Mouse (Mus musculus): Measurements from ENCODE around the gene 0610010F05Rik. TPM values are rescaled to one million over a fixed set of nuclear protein-coding genes. Genes with fewer than 3 reads are reported as not detected.

0610010F05Rik gene
- polyA plus RNA-seq (2012; rRNA removed): 3.9 and 4.1 TPM in 2 replicates

DNA sequence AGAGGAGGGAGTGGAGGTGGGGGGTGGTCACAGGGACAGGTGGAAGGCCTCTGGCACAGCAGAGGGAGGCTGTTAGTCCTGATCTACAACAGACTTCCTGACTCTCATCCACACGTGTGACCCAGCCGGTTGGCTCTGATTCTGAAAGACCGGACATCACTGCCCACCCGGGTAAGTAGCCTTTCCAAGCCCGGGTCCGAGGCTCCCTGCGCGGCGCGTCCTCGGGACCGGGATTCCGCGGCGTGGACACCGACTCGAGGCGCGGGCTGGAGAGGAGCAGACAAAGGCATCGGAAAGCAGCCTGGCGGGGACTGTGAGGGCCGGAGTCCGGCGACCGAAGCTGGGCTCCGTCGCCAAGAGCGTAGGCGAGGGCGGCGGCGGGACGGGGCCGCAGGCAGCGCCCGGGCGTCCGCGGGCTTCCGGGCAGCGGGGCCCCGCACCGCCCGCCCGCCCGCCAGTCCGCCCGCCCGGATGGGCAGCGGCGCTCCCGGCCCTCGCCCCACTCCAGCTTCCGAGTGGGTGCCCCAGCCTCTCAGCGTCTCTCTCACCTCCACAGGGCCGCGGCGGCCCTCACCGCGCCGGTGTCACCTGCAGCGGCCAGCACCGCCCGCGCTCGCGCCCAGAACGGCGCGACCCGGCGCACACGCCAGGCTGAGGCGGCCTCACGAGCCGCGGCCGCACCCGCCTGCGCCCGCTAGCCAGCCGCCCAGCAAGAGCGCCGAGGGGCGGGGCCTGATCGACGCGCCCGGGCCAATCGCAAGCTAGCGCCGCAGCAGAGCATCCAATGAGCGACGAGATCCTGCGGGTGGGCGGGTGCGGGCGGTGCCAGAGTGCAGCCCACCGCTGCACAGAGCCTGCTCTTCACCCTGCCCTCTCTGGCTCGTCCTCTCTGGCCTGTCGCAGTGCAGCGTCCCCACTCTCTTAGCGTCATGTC lies at the start of gene 0610010F05Rik:
TSS of gene 0610010F05Rik (minus strand) at position 695 of the 934 bp plus-strand sequence.

GRCm38 (mm10) chr11:23665798-23666501 lies 32.5 kb upstream of the 0610010F05Rik start, which contains the start of gene Pex13:
TSS of gene Pex13 (minus strand) at chr11:23665959.

GRCm38 (mm10) chr11:23665311-23665786 lies 31.9 kb upstream of the 0610010F05Rik start, which contains the start of gene Pus10:
TSS of gene Pus10 (plus strand) at chr11:23665674.

DNA sequence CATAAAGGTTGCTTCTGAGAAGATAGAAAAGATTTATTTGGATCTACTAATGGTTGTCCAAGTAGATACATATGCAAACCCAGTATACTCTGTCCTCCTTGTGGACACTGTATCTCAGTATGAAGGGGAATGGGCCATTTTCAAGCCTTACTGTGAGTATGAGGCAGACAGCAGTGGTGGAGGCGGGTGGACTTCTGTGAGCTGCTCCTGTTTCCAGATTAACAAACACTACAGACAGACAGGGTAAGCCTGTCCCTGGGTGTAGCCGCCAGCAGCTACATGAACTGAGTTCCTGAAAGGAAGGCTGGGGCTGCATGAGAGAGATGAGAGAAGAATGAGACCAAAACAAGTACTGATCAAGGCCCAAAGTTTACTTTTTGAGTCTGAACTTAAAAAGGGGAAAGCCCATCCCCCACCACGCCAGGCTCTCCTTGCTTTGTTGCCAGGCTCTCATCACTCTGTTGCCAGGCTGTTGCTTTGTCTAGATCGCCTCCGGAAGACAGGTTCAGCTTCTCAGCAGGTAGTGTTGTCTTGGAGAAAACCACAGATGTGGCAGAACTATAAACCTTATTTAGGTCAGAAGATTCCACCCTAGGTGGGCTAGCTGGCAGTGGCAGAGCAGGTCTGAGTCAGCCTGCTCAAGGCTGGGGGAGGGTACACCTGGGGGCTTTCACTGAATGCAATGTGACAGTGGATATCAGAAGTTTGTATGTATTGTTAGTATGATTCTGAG lies 112.8 kb downstream of the 0610010F05Rik start, which contains the start of gene 1700093K21Rik:
TSS of gene 1700093K21Rik (minus strand) at position 683 of the 733 bp plus-strand sequence.

Other genes with a start within 250 kb of the 0610010F05Rik start
- gene Ahsa2, start 135.6 kb downstream of the 0610010F05Rik start, polyA plus RNA-seq (2012; rRNA removed): 18.6 and 19.1 TPM in 2 replicates
- gene 1700093K21Rik, start 112.5 kb downstream of the 0610010F05Rik start, polyA plus RNA-seq (2012; rRNA removed): 0.03 and 0.17 TPM in 2 replicates
- 6.7 and 7.4 TPM in 2 replicates for gene Pus10, start 32.0 kb upstream of the 0610010F05Rik start, polyA plus RNA-seq (2012; rRNA removed)
- 3.6 and 4.5 TPM in 2 replicates for gene Pex13, start 32.3 kb upstream of the 0610010F05Rik start, polyA plus RNA-seq (2012; rRNA removed)
- gene Rel, start 137.3 kb upstream of the 0610010F05Rik start, polyA plus RNA-seq (2012; rRNA removed): 0.61 and 0.65 TPM in 2 replicates